Mouse (Mus musculus): ENCODE results near the gene Mipol1. TPM values are rescaled to one million over a fixed set of nuclear protein-coding genes. Genes with fewer than 3 reads are reported as not detected.
"Not testable (repeated sequence)": the region's sequence is repeated elsewhere in the genome, so short reads cannot be mapped to it uniquely, and the experiment has no call there.

Gene Mipol1
- total RNA-seq, 2 experiments from 2014 or later = 3.7 to 4.3 TPM

- intact Hi-C loops (cut with DNase I; ENCODE audit: low total_unique reads) = no loop called here
- no peak for DNase-seq
These were observed 170.0 kb downstream of the Mipol1 start for GRCm38 (mm10) chr12:57400186-57400585.

GRCm38 (mm10) chr12:57401126-57401525 is 170.9 kb downstream of the Mipol1 start:
- intact Hi-C loops (cut with DNase I; ENCODE audit: low total_unique reads) = no loop called here

DNA sequence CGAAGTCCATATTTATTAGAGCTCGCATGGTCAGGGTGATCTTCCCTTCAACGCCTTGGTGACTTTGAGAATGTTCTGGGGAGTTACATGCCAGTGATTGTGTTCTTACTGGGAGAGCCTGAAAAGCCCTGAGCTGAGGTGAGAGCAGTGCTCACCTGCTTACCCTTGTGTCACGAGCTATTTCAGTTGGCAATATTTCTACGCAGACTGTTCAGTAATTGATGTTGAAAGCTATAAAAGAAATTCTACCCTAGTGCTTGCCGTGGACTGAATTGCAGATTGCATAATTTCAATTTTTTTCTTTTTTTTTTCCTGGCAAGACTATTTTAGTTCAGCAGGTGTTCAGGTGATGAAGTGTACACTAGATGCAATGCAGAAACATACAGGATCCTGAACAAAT is 172.1 kb downstream of the Mipol1 start:
- intact Hi-C loops (cut with DNase I; ENCODE audit: low total_unique reads) = no loop called here
- no peak for DNase-seq

More at GRCm38 (mm10) chr12:57401126-57401525, 170.9 kb downstream of the Mipol1 start:
- DNase-seq = no peak

- no peak for DNase-seq
- intact Hi-C loops (cut with DNase I; ENCODE audit: low total_unique reads) = no loop called here
These were observed 179.7 kb downstream of the Mipol1 start for GRCm38 (mm10) chr12:57409976-57410375.

DNA sequence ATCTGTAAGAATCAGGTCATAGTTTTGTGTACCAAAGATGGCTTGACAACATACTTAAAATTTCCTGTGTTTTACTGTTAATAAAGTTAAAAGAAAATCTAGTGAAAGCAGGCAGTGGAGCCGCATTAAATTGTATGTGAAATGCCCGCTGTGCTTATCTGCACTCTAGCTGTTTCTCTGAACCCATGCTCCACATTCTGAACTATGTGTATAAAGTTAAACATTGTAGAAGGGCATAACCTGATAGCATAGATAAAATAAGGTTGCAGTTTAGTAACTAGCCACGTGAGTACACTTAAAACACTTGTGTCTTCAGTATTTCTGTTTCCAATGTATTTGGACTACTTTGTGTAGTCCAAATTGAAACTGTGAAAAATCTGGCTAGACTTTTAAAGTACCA is 183.6 kb downstream of the Mipol1 start:
- no peak for DNase-seq
- intact Hi-C loops (cut with DNase I; ENCODE audit: low total_unique reads) = no loop called here

DNA sequence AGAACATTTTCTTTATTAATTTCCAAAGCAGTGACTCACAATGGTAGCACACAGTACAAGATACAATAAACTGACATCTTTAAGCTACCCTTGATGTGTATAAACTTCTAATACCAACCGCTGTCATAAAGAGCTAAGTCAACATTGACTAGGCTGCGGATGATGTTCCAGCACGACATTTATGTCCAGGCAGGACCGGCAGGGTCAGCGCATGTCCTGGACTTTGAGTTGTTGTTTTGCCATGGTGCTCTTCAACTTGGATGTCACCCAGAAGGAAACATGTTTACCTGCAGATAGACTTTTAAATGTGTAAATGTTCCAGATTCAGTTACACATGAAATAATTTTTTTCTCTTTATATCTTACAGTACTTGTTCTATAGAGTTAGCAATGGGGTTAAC is 194.7 kb downstream of the Mipol1 start:
- intact Hi-C loops (cut with DNase I; ENCODE audit: low total_unique reads) = no loop called here
- no peak for DNase-seq

DNA sequence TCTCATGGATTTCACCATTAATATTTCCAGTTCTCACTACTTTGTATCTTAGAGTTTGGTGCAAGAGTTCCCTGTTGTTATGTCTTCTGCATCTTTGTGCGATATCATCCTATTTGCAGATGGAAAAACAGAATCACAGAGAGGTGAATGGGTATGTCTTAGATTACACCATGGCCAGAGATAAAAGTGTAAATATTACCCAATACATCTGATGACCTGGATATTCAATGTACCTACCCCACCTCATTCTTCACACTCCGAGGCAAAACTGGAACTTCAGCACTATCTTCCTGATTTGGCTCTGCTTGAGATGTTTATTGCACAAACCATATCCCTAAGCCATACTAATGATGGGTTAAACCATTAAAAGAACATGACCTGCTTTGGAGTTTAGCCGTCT is 198.0 kb downstream of the Mipol1 start:
- intact Hi-C loops (cut with DNase I; ENCODE audit: low total_unique reads) = no loop called here
- DNase-seq = no peak

- intact Hi-C loops (cut with DNase I; ENCODE audit: low total_unique reads) = no loop called here
- no peak for DNase-seq
These were observed 198.5 kb downstream of the Mipol1 start for GRCm38 (mm10) chr12:57428767-57429166.

GRCm38 (mm10) chr12:57436939-57437659 is 206.9 kb downstream of the Mipol1 start:
- intact Hi-C loops (cut with DNase I; ENCODE audit: low total_unique reads); DNase-seq: not testable (repeated sequence)

DNA sequence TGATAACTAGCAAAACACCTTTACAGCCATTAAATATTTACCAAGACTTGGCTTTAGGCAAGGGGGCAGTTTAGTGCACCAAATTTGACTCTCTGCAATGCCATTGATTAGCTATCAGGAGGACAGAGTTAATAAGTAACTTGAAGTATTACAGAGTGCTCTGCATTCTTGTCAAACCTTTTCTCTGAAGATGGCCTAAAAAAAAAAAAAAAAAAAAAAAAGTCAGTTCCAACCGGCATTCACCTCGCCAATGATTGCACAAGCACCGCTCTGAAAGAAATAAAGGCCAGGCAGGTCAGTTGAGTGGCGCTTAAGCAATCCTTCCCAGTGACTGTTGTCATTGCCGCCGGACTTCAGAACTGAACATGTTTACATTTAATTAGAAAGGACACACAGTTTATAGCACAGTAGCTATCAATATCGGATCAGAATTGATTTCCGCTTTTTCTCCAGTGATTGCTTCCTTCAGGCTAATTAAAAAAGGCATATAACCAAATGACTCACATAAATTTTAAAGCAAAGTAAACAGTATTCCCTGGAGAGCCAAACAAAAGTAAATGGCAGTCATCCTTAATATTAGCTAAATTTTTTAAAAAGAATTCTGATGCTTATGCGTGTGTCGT is 214.2 kb downstream of the Mipol1 start:
- intact Hi-C loops (cut with DNase I; ENCODE audit: low total_unique reads) = no loop called here
- DNase-seq = no peak

- DNase-seq = no peak
- intact Hi-C loops (cut with DNase I; ENCODE audit: low total_unique reads) = no loop called here
These were observed 217.1 kb downstream of the Mipol1 start for GRCm38 (mm10) chr12:57447331-57447730.

DNA sequence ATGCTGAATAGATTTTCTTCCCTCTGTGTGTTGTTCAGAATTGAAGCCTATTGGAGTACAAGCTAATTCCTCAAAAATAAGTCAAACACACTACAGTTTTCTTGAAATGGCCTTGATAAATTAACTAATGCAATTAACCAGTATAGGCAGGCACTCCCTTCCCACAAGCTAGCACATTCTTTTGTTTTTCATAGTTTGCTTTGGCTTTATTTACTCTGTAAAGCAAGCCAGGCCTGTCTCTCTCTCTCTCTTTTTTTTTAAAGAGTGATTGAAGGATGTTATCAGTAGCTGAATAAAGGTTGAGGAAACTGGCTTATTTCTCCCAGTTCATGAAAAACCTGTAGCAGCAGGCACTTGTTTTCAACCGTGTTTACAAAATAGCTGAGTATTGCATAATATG is 219.1 kb downstream of the Mipol1 start:
- no peak for DNase-seq
- intact Hi-C loops (cut with DNase I; ENCODE audit: low total_unique reads) = no loop called here

- intact Hi-C loops (cut with DNase I; ENCODE audit: low total_unique reads) = no loop called here
- DNase-seq = no peak
These were observed 219.9 kb downstream of the Mipol1 start for GRCm38 (mm10) chr12:57450017-57450583.

GRCm38 (mm10) chr12:57456911-57457310 is 226.7 kb downstream of the Mipol1 start:
- DNase-seq = no peak
- intact Hi-C loops (cut with DNase I; ENCODE audit: low total_unique reads) = no loop called here

DNA sequence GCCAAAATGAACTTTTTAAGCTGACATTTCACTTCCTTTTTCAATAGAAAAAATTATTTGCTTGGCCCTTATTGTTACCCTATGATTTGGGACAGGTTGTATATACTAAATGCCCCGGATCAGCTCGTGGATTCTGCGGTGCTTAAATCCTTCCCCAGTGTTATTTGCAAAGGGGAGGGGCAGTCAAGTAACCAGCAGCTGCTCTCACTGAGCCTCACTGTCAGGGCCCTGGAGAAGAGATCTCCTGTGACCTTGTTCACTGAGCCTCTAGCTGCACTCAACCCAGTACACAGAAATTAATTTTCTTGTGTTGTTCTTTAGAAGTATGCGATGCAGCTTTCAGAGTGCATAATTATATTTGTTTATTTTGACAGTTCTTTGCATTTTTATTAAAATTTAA is 227.1 kb downstream of the Mipol1 start:
- intact Hi-C loops (cut with DNase I; ENCODE audit: low total_unique reads) = no loop called here
- DNase-seq = no peak

DNA sequence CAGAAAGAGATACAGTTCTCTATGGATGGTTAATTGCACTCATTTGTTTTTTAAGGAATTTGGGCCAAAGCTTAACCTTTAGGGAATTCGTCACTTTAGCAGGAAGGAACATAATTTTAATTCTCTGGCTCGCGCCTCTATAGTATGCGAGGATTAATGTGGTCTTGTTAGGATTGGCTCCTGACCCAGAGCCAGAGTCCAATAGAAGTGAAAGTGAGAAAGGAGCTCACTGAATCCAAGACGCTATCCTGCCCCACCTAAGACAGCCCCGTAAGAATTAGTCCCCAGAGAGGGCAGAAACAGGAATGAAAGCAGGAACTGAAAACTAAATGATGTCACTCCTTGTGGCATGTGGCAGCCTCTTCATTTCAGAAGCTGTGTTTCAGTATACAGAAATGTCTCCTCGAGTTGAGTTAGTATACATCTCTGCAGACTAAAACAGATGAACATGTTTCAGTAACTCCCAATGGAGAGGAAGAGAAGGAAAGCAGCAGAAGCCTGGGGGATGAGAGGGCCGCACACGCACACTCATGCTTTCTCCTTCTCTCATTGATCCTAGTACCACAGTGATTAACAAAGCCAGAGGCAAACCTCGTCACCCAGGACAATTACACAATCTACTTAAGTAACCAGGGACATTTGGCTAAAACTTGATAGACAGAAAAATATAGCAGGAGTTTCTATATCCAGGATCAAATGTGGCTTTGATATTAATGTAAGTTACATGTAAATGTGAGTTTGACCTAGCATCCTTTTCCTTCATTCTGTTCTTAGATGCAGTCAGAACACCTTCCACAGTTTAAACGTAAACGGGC is 234.5 kb downstream of the Mipol1 start:
- DNase-seq = no peak
- intact Hi-C loops (cut with DNase I; ENCODE audit: low total_unique reads) = no loop called here

DNA sequence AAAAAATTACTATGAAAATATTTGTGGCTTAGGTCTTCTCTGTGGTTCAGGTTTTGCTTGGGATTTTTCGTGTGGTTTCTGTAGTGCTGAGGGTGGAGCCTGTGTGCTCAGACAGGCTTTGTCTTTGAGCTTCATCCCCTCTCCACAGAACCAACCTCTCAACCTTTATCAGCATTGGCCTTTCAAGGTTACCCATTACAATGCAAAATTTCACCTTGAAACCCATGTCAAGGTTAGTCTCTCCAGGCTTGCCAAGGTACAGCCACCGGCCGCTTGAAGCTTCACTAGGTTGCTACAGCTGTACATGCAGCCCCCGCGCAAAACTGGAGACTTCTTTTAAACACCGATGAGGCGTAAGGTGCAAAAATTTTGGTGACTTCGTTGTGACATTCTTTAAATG is 241.6 kb downstream of the Mipol1 start:
- no peak for DNase-seq
- intact Hi-C loops (cut with DNase I; ENCODE audit: low total_unique reads) = no loop called here

- no peak for DNase-seq
These were observed 246.6 kb downstream of the Mipol1 start for GRCm38 (mm10) chr12:57476876-57477275.

GRCm38 (mm10) chr12:57481823-57482222 is 251.6 kb downstream of the Mipol1 start:
- intact Hi-C loops (cut with DNase I; ENCODE audit: low total_unique reads) = no loop called here

More at GRCm38 (mm10) chr12:57476876-57477275, 246.6 kb downstream of the Mipol1 start:
- intact Hi-C loops (cut with DNase I; ENCODE audit: low total_unique reads) = no loop called here

More at GRCm38 (mm10) chr12:57481823-57482222, 251.6 kb downstream of the Mipol1 start:
- no peak for DNase-seq

All from gastrocnemius, postnatal 14 days (tissue).